Mouse (Mus musculus) liver, embryonic 16.5 days (tissue): ENCODE results near the gene Gucd1. TPM values are rescaled to one million over a fixed set of nuclear protein-coding genes. Genes with fewer than 3 reads are reported as not detected.

Source experiments
- ATAC-seq: fragments of 200-750 bp; cut with Nextera tagmentation; 2 replicates; pipeline ENCODE4 v1.8.0; 2017; ENCODE audit warnings: low read depth, mild to moderate bottlenecking, moderate number of reproducible peaks, moderate library complexity
- H3K27ac ChIP-seq: fragments of 300-500 bp; sonication (generic); 2 replicates; pipeline ENCODE4 v1.5.1; 2014; ENCODE audit warnings: mild to moderate bottlenecking, low read length
- H3K27me3 ChIP-seq: fragments of 300-500 bp; sonication (generic); 2 replicates; pipeline ENCODE4 v1.6.1; 2014; ENCODE audit warnings: low read depth, low read length, mixed read lengths; ENCODE audit not compliant: control insufficient read depth, insufficient read depth
- H3K36me3 ChIP-seq: fragments of 300-500 bp; sonication (generic); 2 replicates; pipeline ENCODE4 v1.6.1; 2014; ENCODE audit warnings: mild to moderate bottlenecking; ENCODE audit not compliant: control insufficient read depth, insufficient read depth
- H3K4me1 ChIP-seq: fragments of 300-500 bp; sonication (generic); 2 replicates; pipeline ENCODE4 v1.6.1; 2014; ENCODE audit warnings: low read depth, low read length, mixed read lengths; ENCODE audit not compliant: control insufficient read depth
- H3K4me2 ChIP-seq: fragments of 300-500 bp; sonication (generic); 2 replicates; pipeline ENCODE4 v1.6.1; 2014; ENCODE audit warnings: low read depth, low read length, mixed read lengths
- H3K4me3 ChIP-seq: fragments of 300-500 bp; sonication (generic); 2 replicates; pipeline ENCODE4 v1.5.1; 2014; ENCODE audit warnings: low read depth, mild to moderate bottlenecking, low read length
- H3K9ac ChIP-seq: fragments of 300-500 bp; sonication (generic); 2 replicates; pipeline ENCODE4 v1.6.1; 2014; ENCODE audit warnings: low read depth, low read length
- H3K9me3 ChIP-seq: fragments of 300-500 bp; sonication (generic); replicated peaks from 2 replicates; pipeline ENCODE4 v1.6.1; 2016; ENCODE audit warnings: low read length; ENCODE audit not compliant: control insufficient read depth
- WGBS: fragments of 180-500 bp; shearing (Covaris S2); extraction: QIAGEN DNeasy Blood & Tissue Kit; methylation state at CpG from one replicate; pipeline ENCODE4 v1.1.7; 2014; ENCODE audit not compliant: insufficient replicate concordance; 5-methylcytosine and 5-hydroxymethylcytosine counted together
- polyA plus RNA-seq: library from polyadenylated mRNA; unstranded; fragments of >200 nt; fragmentation: Nextera tagmentation; extraction: Ambion mirVana; gene quantifications from 2 replicates; pipeline ENCODE4 v1.2.1, GENCODE M21; 2015

The Gucd1 gene
- polyA plus RNA-seq, 1 experiment from 2014 or later, result 69.3 TPM

GRCm38 (mm10) chr10:75430633-75431032 lies 87.1 kb downstream of the Gucd1 start:
- no peak overlapping the region for H3K27ac ChIP-seq
- no peak overlapping the region for H3K4me2 ChIP-seq
- H3K9ac ChIP-seq, result no peak overlapping the region
- no peak overlapping the region for H3K4me3 ChIP-seq
- H3K36me3 ChIP-seq, result no peaks in the 10 kb centered on the region
- 68% methylated on average over 6 of the region's 6 CpGs for WGBS
- no peaks in the 10 kb centered on the region for H3K27me3 ChIP-seq
- no peaks in the 10 kb centered on the region for H3K9me3 ChIP-seq
- ATAC-seq, result no peak
- peaks cover 2% of the 10 kb centered on the region; the same call in 1 of the 2 replicates for H3K4me1 ChIP-seq

DNA sequence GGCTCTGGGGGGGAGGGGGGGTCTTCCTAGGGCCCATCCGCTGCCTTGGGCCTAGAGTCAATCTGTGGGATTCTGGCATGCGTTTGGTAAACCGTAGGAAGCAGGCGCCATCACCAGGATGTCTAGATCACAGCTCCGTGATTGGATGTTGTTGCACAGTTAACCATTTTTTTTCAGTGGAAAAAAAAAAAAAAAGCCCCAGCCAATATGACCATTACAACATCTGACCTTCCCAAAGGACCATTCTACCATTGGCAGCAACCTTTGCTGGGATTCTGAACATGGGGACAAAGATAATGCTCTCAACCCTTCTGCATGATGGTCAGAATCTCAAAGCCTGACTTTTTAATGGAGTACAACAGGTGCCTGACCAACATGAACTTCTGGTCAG lies 87.6 kb downstream of the Gucd1 start:
- Histone ChIP-seq H3K4me1 (peaks cover 2% of the 10 kb centered on the region; the same call in 1 of the 2 replicates), H3K9ac (no peak overlapping the region), H3K4me2 (no peak overlapping the region), H3K36me3 (no peaks in the 10 kb centered on the region), H3K4me3 (no peak overlapping the region), H3K9me3 (no peaks in the 10 kb centered on the region), H3K27me3 (no peaks in the 10 kb centered on the region), H3K27ac (peak overlapping the region; percentile 73)
- ATAC-seq, result no peak
- WGBS, result 68% methylated on average over 5 of the region's 5 CpGs

- Histone ChIP-seq H3K9me3 (no peaks in the 10 kb centered on the region), H3K4me1 (peaks cover 2% of the 10 kb centered on the region; the same call in 1 of the 2 replicates), H3K4me2 (peak overlapping the region; percentile 11; the same call in 1 of the 2 replicates), H3K4me3 (no peak overlapping the region), H3K9ac (no peak overlapping the region), H3K27ac (peak overlapping the region; percentile 73), H3K27me3 (no peaks in the 10 kb centered on the region), H3K36me3 (no peaks in the 10 kb centered on the region)
- peak; percentile 22; the same call in 1 of the 2 replicates for ATAC-seq
- WGBS, result 34% methylated on average over 7 of the region's 7 CpGs
These were observed 88.1 kb downstream of the Gucd1 start for GRCm38 (mm10) chr10:75429522-75430146.

DNA sequence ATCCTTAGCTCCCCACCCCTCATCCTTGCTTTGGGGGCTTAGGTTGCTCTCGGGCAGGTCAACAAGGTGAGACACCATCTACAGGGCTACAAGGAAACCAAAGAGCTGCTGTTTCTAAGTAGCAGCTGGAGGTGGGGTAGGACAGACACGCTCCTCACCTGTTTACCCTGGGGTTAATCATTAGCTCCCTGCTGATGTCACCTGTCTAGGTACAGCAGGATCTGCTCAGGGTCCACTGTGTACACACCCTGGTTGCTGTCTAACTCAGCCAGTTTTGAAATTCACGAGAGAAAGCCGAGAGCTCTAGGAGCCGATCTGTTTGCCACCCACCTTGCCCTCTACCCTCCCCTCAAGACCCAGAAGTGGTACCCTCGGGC lies 88.8 kb downstream of the Gucd1 start:
- WGBS, result 47% methylated on average over 6 of the region's 6 CpGs
- H3K9ac ChIP-seq, result no peak overlapping the region

GRCm38 (mm10) chr10:75428049-75429003 lies 89.4 kb downstream of the Gucd1 start:
- H3K4me2 ChIP-seq, result no peak overlapping the region

More for the DNA sequence above, 88.8 kb downstream of the Gucd1 start:
- no peaks in the 10 kb centered on the region for H3K36me3 ChIP-seq
- peak; percentile 99 for ATAC-seq
- H3K4me2 ChIP-seq, result peak overlapping the region; percentile 11; the same call in 1 of the 2 replicates
- no peak overlapping the region for H3K4me3 ChIP-seq
- peaks cover 2% of the 10 kb centered on the region; the same call in 1 of the 2 replicates for H3K4me1 ChIP-seq
- H3K27ac ChIP-seq, result peak overlapping the region; percentile 81
- no peaks in the 10 kb centered on the region for H3K9me3 ChIP-seq
- H3K27me3 ChIP-seq, result no peaks in the 10 kb centered on the region

DNA sequence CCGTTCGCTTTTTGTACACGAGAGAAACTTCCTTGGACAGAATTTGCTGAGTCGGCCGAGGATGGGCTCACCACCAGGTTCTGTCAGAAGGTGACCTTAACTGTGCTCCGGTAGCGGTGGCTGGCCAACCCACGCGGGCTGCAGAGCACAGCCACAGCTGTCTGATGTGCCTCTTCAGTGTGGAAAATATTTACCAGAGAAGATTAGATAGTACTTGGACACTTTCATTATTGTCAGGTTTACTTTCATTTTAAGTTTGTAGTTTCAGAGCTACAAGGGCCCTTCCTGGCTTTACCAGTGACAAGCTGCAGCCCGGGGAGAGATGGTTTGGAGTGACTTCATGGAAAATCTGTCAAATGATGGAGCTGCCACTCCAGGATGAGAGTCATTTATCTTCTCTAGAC lies 93.3 kb downstream of the Gucd1 start:
- peaks cover 2% of the 10 kb centered on the region; the same call in 1 of the 2 replicates for H3K36me3 ChIP-seq
- ATAC-seq, result no peak
- H3K27me3 ChIP-seq, result no peaks in the 10 kb centered on the region
- H3K4me2 ChIP-seq, result peak overlapping the region; percentile 9; the same call in 1 of the 2 replicates
- H3K9me3 ChIP-seq, result no peaks in the 10 kb centered on the region
- no peak overlapping the region for H3K4me3 ChIP-seq
- H3K9ac ChIP-seq, result no peak overlapping the region
- 63% methylated on average over 10 of the region's 10 CpGs for WGBS
- H3K27ac ChIP-seq, result no peak overlapping the region
- H3K4me1 ChIP-seq, result no peaks in the 10 kb centered on the region; the same call in 1 of the 2 replicates

More at GRCm38 (mm10) chr10:75428049-75429003, 89.4 kb downstream of the Gucd1 start:
- H3K27me3 ChIP-seq, result no peaks in the 10 kb centered on the region
- no peaks in the 10 kb centered on the region for H3K9me3 ChIP-seq
- 69% methylated on average over 13 of the region's 13 CpGs for WGBS
- no peak overlapping the region for H3K4me3 ChIP-seq
- peaks cover 2% of the 10 kb centered on the region; the same call in 1 of the 2 replicates for H3K4me1 ChIP-seq
- H3K9ac ChIP-seq, result no peak overlapping the region
- peak overlapping the region; percentile 81 for H3K27ac ChIP-seq
- peak; percentile 46 for ATAC-seq
- H3K36me3 ChIP-seq, result no peaks in the 10 kb centered on the region

GRCm38 (mm10) chr10:75418747-75419146 lies 99.0 kb downstream of the Gucd1 start:
- no peak overlapping the region for H3K4me2 ChIP-seq
- no peak overlapping the region for H3K9ac ChIP-seq
- H3K4me3 ChIP-seq, result no peak overlapping the region
- H3K36me3 ChIP-seq, result peaks cover 2% of the 10 kb centered on the region; the same call in 1 of the 2 replicates
- no peaks in the 10 kb centered on the region for H3K27me3 ChIP-seq
- H3K4me1 ChIP-seq, result no peaks in the 10 kb centered on the region
- no peaks in the 10 kb centered on the region for H3K9me3 ChIP-seq
- H3K27ac ChIP-seq, result no peak overlapping the region
- 54% methylated on average over 4 of the region's 4 CpGs for WGBS
- no peak for ATAC-seq

DNA sequence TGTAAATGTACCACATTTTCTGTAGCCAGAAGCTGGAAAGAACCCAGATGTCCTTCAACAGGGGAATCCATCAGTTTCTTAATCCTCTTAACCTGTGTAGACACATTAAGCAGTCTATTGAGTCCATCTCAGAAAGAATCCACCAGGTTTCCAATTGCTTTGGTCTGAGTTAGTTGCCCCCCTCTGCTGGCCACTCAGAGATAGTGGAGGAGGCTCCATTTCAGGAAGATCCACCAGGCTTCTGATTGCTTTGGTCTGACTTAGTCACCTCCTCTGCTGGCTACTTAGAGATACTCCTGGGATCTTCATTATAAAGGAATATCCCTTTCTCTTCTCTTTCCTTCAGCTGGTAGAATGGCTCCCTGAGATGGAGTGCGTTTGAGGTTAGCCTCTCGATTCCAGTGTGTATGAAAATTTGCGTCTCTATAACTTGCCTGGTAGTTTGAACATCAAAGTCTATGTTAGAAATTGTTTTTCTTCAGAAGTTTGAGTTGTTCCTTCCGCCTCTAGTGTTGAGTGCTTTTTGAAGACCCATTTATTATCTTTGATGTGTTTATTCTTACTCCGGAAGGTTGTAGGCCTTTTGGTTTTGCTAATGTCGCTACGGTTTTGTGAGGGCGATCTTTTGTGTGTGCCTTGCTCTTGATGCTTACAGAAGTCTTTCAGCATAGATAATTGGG lies 100.3 kb downstream of the Gucd1 start:
- Histone ChIP-seq H3K4me2 (no peak overlapping the region), H3K27ac (no peak overlapping the region), H3K4me3 (no peak overlapping the region), H3K4me1 (no peaks in the 10 kb centered on the region; the same call in 1 of the 2 replicates), H3K36me3 (peaks cover 2% of the 10 kb centered on the region; the same call in 1 of the 2 replicates), H3K27me3 (no peaks in the 10 kb centered on the region), H3K9me3 (no peaks in the 10 kb centered on the region), H3K9ac (no peak overlapping the region)
- no peak for ATAC-seq
- 81% methylated on average over 8 of the region's 8 CpGs for WGBS
